Mouse (Mus musculus) CH12.LX (cell line): ENCODE results near the gene Gm49403. TPM values are rescaled to one million over a fixed set of nuclear protein-coding genes. Genes with fewer than 3 reads are reported as not detected.
"Not testable (repeated sequence)": the region's sequence is repeated elsewhere in the genome, so short reads cannot be mapped to it uniquely, and the experiment has no call there.

Source experiments
- DNase-seq: peaks from one replicate; pipeline ENCODE4 v3.0.0-alpha.2; 2013; ENCODE audit errors: extremely low read depth
- H3K27ac ChIP-seq: 2 replicates; pipeline ENCODE4 v1.5.1; 2012; ENCODE audit warnings: low read depth, mild to moderate bottlenecking, control low read depth, moderate library complexity; ENCODE audit not compliant: insufficient read depth
- H3K27me3 ChIP-seq: replicated peaks from 2 replicates; pipeline ENCODE3; 2012; ENCODE audit warnings: inconsistent platforms
- H3K36me3 ChIP-seq, 2 experiments: replicated peaks in 1 of 2; 2 replicates each; pipeline versions ENCODE3 to v1.6.1; 2012; ENCODE audit warnings: inconsistent platforms in 1 of 2, low read length in 1 of 2, mild to moderate bottlenecking in 1 of 2, mixed read lengths in 1 of 2, moderate library complexity in 1 of 2; ENCODE audit not compliant: control insufficient read depth in 1 of 2, insufficient read depth in 1 of 2
- H3K4me1 ChIP-seq, 2 experiments: 2 replicates each; pipeline ENCODE4 v1.6.1; 2012; ENCODE audit warnings: inconsistent platforms in 1 of 2, moderate library complexity in 1 of 2; ENCODE audit not compliant: insufficient read depth in 2 of 2, control insufficient read depth in 1 of 2
- H3K4me2 ChIP-seq: 2 replicates; pipeline ENCODE4 v1.6.1; 2012; ENCODE audit warnings: low read depth, mild to moderate bottlenecking, control low read depth; ENCODE audit not compliant: poor library complexity, insufficient read depth, severe bottlenecking
- H3K4me3 ChIP-seq, 3 experiments: fragments of 150-350 bp in 1 of 3; sonication (generic) in 1 of 3; replicated peaks in 1 of 3; 2 replicates each; pipeline versions ENCODE3 to v1.5.1; 2011 to 2012; ENCODE audit warnings: low read depth in 2 of 3, low read length in 2 of 3, mild to moderate bottlenecking in 2 of 3, moderate library complexity in 2 of 3, control low read depth in 1 of 3, improper control_type of control experiment in 1 of 3, inconsistent platforms in 1 of 3, mixed read lengths in 1 of 3; ENCODE audit not compliant: poor library complexity in 1 of 3
- H3K79me2 ChIP-seq: replicated peaks from 2 replicates; pipeline ENCODE4 v1.6.1; 2012; ENCODE audit warnings: mild to moderate bottlenecking, moderate library complexity; ENCODE audit not compliant: control insufficient read depth, poor library complexity, insufficient read depth, severe bottlenecking; ENCODE audit errors: extremely low read depth
- H3K9ac ChIP-seq: 2 replicates; pipeline ENCODE4 v1.6.1; 2012; ENCODE audit warnings: low read depth, mild to moderate bottlenecking, control low read depth, moderate library complexity; ENCODE audit not compliant: insufficient read depth
- H3K9me3 ChIP-seq: replicated peaks from 2 replicates; pipeline ENCODE3; 2012; ENCODE audit warnings: low read length, inconsistent platforms, mixed read lengths
- CHD1 ChIP-seq: IDR thresholded peaks from 2 replicates; pipeline ENCODE4 v1.6.1; 2012; ENCODE audit warnings: low read depth, low read length, improper control_type of control experiment, inconsistent platforms
- CHD2 ChIP-seq: IDR thresholded peaks from 2 replicates; pipeline ENCODE4 v1.6.1; 2011; ENCODE audit warnings: low read length, improper control_type of control experiment
- ELF1 ChIP-seq: IDR thresholded peaks from 2 replicates; pipeline ENCODE4 v1.6.1; 2014; ENCODE audit warnings: low read depth, mild to moderate bottlenecking, inconsistent platforms, low read length, improper control_type of control experiment
- MAFK ChIP-seq: IDR thresholded peaks from 2 replicates; pipeline ENCODE4 v1.6.1; 2011; ENCODE audit warnings: low read length, improper control_type of control experiment; ENCODE audit not compliant: insufficient replicate concordance
- MEF2A ChIP-seq: IDR thresholded peaks from 2 replicates; pipeline ENCODE4 v1.6.1; 2014; ENCODE audit warnings: low read depth, mild to moderate bottlenecking, inconsistent platforms, low read length, improper control_type of control experiment, borderline replicate concordance
- NELFE ChIP-seq: IDR thresholded peaks from 2 replicates; pipeline ENCODE4 v1.6.1; 2011; ENCODE audit warnings: low read depth, low read length, improper control_type of control experiment
- SIN3A ChIP-seq: IDR thresholded peaks from 2 replicates; pipeline ENCODE4 v1.6.1; 2012; ENCODE audit warnings: low read length, improper control_type of control experiment, inconsistent platforms
- dilution Hi-C: fragments of 300-500 bp; cut with MboI; formaldehyde crosslinking; loops from 2 replicates; pipeline ENCODE4 v1.14.3; 2020; ENCODE audit warnings: low sequenced_read_pairs; ENCODE audit not compliant: extremely low pct_unique_long_range_greater_than_20kb, extremely low pct_ligation_motif_present
- in situ Hi-C: fragments of 300-500 bp; cut with MboI; formaldehyde crosslinking; loops from 3 replicates; pipeline ENCODE4 v1.14.3; 2019; ENCODE audit warnings: low sequenced_read_pairs, low pct_ligation_motif_present, low pct_unique_long_range_greater_than_20kb, mixed read lengths
- polyA plus RNA-seq: library from polyadenylated mRNA; unstranded; fragments of >175 nt; gene quantifications from 2 replicates; pipeline ENCODE4 v1.2.1, GENCODE M21; 2012; ENCODE audit warnings: low read depth; ENCODE audit not compliant: insufficient read length
- total RNA-seq, 2 experiments: library from RNA; depleted of rRNA; stranded (reverse); fragments of 300-350 nt in 1 of 2; fragments of >200 nt in 1 of 2; gene quantifications; 2 replicates each; pipeline ENCODE4 v1.2.3; 2012 to 2014

Gene Gm49403
- total and polyA plus RNA-seq, 3 experiments: not detected

- peaks cover 20 to 62% of the 10 kb centered on the region in 2 experiments for H3K4me1 ChIP-seq
- peaks cover 60% of the 10 kb centered on the region for H3K79me2 ChIP-seq
- in situ Hi-C loops (loop anchor here (5.0 kb wide), 1 partner anchor 42 kb away; no protein-coding TSS in a partner anchor), dilution Hi-C loops (no loop called here)
- peak overlapping the region; percentile 90; the same call in 1 of the 2 replicates for H3K4me2 ChIP-seq
- H3K27me3 ChIP-seq: no peaks in the 10 kb centered on the region
- no peak for TF ChIP-seq MEF2A
- no peak for TF ChIP-seq MAFK
- no peak overlapping the region for H3K27ac ChIP-seq
- H3K9ac ChIP-seq: no peak overlapping the region
- H3K4me3 ChIP-seq: no peak overlapping the region
- no peak for DNase-seq
- no peaks in the 10 kb centered on the region for H3K9me3 ChIP-seq
- H3K36me3 ChIP-seq: peaks cover 29 to 34% of the 10 kb centered on the region in 2 experiments
These were observed 11.7 kb downstream of the Gm49403 start for GRCm38 (mm10) chr19:8895397-8895960.

- peak overlapping the region; percentile 71; the same call in 1 of the 2 replicates for H3K9ac ChIP-seq
- peak overlapping the region in 1 of 3 experiments; percentile 55 for H3K4me3 ChIP-seq
- DNase-seq, dilution Hi-C loops, H3K9me3 ChIP-seq, H3K27me3 ChIP-seq: not testable (repeated sequence)
- in situ Hi-C loops: loop anchor here (5.0 kb wide), 1 partner anchor 41 kb away; no protein-coding TSS in a partner anchor
- peaks cover 23 to 64% of the 10 kb centered on the region in 2 experiments for H3K4me1 ChIP-seq
- peaks cover 23 to 34% of the 10 kb centered on the region in 2 experiments for H3K36me3 ChIP-seq
- H3K79me2 ChIP-seq: peaks cover 62% of the 10 kb centered on the region
- H3K27ac ChIP-seq: peak overlapping the region; percentile 90; the same call in 1 of the 2 replicates
- H3K4me2 ChIP-seq: peak overlapping the region; percentile 90; the same call in 1 of the 2 replicates
- TF ChIP-seq SIN3A: 0 out of 2 replicates have a peak, but pooled peaks have one; percentile 33
These were observed 12.5 kb downstream of the Gm49403 start for GRCm38 (mm10) chr19:8896231-8896630.

- H3K9me3 ChIP-seq, dilution Hi-C loops, H3K27me3 ChIP-seq: not testable (repeated sequence)
- Histone ChIP-seq H3K9ac (peak overlapping the region; percentile 71), H3K79me2 (peaks cover 73% of the 10 kb centered on the region), H3K4me3 (peak overlapping the region; percentile 44 to 82 (median 55)), H3K27ac (peak overlapping the region; percentile 90), H3K4me1 (peaks cover 27 to 68% of the 10 kb centered on the region in 2 experiments), H3K36me3 (peaks cover 22 to 38% of the 10 kb centered on the region in 2 experiments), H3K4me2 (peak overlapping the region; percentile 90)
- in situ Hi-C loops: loop anchor here (5.0 kb wide), 1 partner anchor 40 kb away; no protein-coding TSS in a partner anchor
- TF ChIP-seq NELFE (peak; percentile 3; the same call in 1 of the 2 replicates), ELF1 (0 out of 2 replicates have a peak, but pooled peaks have one; percentile 33), CHD1 (peak; percentile 75), CHD2 (peak; percentile 10; the same call in 1 of the 2 replicates)
- peak; percentile 35 for DNase-seq
These were observed 13.6 kb downstream of the Gm49403 start for GRCm38 (mm10) chr19:8897211-8897864.
